Mouse (Mus musculus): ENCODE measurements around the gene Flvcr2.

GRCm38 (mm10) chr12:85809726-85810125, 63.4 kb downstream of the Flvcr2 start:
- TF ChIP-seq CTCF (IDR thresholded peaks at IDR 0.05; ENCODE audit: low read depth), result no peak
- no peak for TF ChIP-seq EP300 (optimal IDR thresholded peaks at IDR 0.05)

Data from stomach, postnatal 0 days (tissue).